27 mouse cellular contexts compared by ENCODE assay signal in genomic region chr10:116759816-116760215, GRCm38 (mm10).
"Had no signal": no experiment of that assay in that cellular context is flagged by ENCODE, and none has a peak within 500 bp of the region (broad histone marks: within the 10 kb centered on the region; RNA-seq: fewer than 3 reads in every experiment).

No protein-coding gene starts in this region.

- H3K36me3 ChIP-seq: heart, embryonic 10.5 days; heart, embryonic 12.5 days; hindbrain, embryonic 10.5 days; hindbrain, embryonic 12.5 days; intestine, embryonic 15.5 days; limb, embryonic 10.5 days; limb, embryonic 12.5 days; liver, embryonic 13.5 days; liver, embryonic 15.5 days had no signal

- H3K9me3 ChIP-seq: heart, embryonic 10.5 days; heart, embryonic 12.5 days; hindbrain, embryonic 10.5 days; hindbrain, embryonic 12.5 days; intestine, embryonic 15.5 days; limb, embryonic 10.5 days; limb, embryonic 12.5 days; liver, embryonic 13.5 days; liver, embryonic 15.5 days had no signal

- H3K9ac ChIP-seq: heart, embryonic 12.5 days; hindbrain, embryonic 12.5 days; hindbrain, embryonic 14.5 days; intestine, embryonic 15.5 days; limb, embryonic 12.5 days; liver, embryonic 13.5 days; liver, embryonic 15.5 days had no signal

- H3K4me2 ChIP-seq: heart, embryonic 12.5 days; hindbrain, embryonic 12.5 days; hindbrain, embryonic 14.5 days; intestine, embryonic 15.5 days; limb, embryonic 12.5 days; liver, embryonic 11.5 days; liver, embryonic 13.5 days; liver, embryonic 15.5 days had no signal

- H3K4me1 ChIP-seq: intestine, embryonic 15.5 days; liver, embryonic 13.5 days; liver, embryonic 15.5 days had no signal

- DNase-seq: gastrocnemius, adult 2 months; gastrocnemius, postnatal 10 days; gastrocnemius, postnatal 25 days; heart, adult 18-20 months; heart, postnatal 10 days; heart, postnatal 4 days; kidney, adult 18-20 months; kidney, adult 8-10 months; kidney, postnatal 10 days; kidney, postnatal 25 days; kidney, postnatal 4 days; liver; liver, embryonic 13.5 days had no signal

- ATAC-seq: inflammation-experienced regulatory T-cells, adult 6 months; intestine, embryonic 15.5 days; intestine, postnatal 0 days had no signal

- H3K4me3 ChIP-seq: heart, embryonic 10.5 days; heart, embryonic 12.5 days; hindbrain, embryonic 10.5 days; hindbrain, embryonic 12.5 days; intestine, embryonic 15.5 days; layer of hippocampus, adult 2 months; left cerebral cortex, adult 2 months; limb, embryonic 10.5 days; limb, embryonic 12.5 days; liver, embryonic 13.5 days; liver, embryonic 15.5 days had no signal

- H3K27me3 ChIP-seq: heart, embryonic 12.5 days; hindbrain, embryonic 12.5 days; intestine, embryonic 15.5 days; limb, embryonic 12.5 days; liver, embryonic 13.5 days; liver, embryonic 15.5 days had no signal

- H3K27ac ChIP-seq: gastrocnemius, adult 2 months; heart, embryonic 10.5 days; hindbrain, embryonic 10.5 days; hindbrain, embryonic 12.5 days; hindbrain, embryonic 14.5 days; intestine, embryonic 15.5 days; layer of hippocampus, adult 2 months; left cerebral cortex, adult 2 months; limb, embryonic 12.5 days; liver, embryonic 13.5 days; liver, embryonic 15.5 days had no signal
